Mouse (Mus musculus): Measurements from ENCODE around the gene Pdlim5.
"Not testable (repeated sequence)": the region's sequence is repeated elsewhere in the genome, so short reads cannot be mapped to it uniquely, and the experiment has no call there.

Gene Pdlim5

DNA sequence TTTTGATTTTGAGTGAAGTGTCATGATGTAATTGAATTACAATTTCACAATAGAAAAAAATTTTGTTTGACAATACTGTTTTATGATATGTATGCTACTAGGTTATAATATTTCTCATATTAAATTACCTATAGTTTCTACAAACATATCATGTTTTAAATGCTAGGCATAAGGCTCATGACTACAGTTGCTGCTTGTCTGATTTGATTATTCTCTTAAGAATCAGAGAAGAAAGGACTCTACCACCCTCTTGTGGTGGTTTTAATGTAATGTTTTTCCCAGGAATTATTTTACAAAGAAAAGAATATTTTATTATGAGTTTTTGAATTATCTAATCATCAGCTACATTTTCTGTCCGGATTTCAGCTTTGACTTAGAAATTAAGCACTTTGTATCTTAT, 120.5 kb downstream of the Pdlim5 start:
- peak; percentile 63 for DNase-seq (ENCODE audit: low spot score)

DNA sequence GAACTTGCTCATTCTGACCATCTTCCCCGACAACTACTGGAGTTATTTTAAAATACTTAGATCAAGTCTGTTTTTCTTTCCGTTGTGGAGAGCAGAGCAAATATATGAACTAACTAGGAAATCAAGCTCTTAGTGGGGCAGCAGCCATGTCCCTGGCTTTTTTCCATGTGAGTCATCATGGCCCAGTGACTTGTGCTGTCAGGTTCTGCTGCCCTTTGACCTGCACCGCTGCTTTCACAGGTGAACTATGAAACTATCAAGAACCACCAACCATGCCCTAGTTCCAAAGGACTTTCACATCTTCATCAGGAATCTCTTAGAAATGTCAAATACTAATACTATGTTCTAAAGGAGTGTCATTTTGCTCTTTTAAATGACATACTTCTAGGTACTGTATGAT, 121.0 kb downstream of the Pdlim5 start:
- no peak for DNase-seq (ENCODE audit: low spot score)

- DNase-seq (ENCODE audit: low spot score) = no peak
These were observed 122.2 kb downstream of the Pdlim5 start for GRCm38 (mm10) chr3:142273265-142273664.

DNA sequence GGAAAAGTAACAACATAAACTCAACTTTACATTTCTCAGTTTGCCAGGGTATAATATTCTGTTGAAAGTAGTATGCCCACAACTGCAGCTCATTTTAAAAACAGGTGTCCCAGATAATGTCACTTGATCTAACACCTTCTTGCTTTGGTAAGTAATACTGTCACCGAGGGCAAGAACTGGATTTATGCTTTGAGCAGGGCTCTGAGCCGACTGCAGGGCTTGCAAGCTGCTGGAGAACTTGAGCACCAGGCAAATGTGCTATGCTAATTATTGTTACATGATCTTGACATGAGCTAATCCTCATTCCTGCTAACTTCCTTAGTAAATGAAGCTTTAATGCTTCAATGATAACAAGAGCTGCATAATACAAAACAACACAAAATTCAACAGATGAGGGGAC, 139.1 kb downstream of the Pdlim5 start:
- DNase-seq (ENCODE audit: low spot score) = no peak

- DNase-seq (ENCODE audit: low spot score) = no peak
These were observed 143.4 kb downstream of the Pdlim5 start for GRCm38 (mm10) chr3:142252086-142252485.

- DNase-seq (ENCODE audit: low spot score) = no peak
These were observed 146.0 kb downstream of the Pdlim5 start for GRCm38 (mm10) chr3:142249458-142249857.

GRCm38 (mm10) chr3:142243263-142243662, 152.2 kb downstream of the Pdlim5 start:
- no peak for DNase-seq (ENCODE audit: low spot score)

- no peak for DNase-seq (ENCODE audit: low spot score)
These were observed 156.2 kb downstream of the Pdlim5 start for GRCm38 (mm10) chr3:142239298-142239697.

GRCm38 (mm10) chr3:142238260-142239046, 157.0 kb downstream of the Pdlim5 start:
- DNase-seq (ENCODE audit: low spot score) = no peak

DNA sequence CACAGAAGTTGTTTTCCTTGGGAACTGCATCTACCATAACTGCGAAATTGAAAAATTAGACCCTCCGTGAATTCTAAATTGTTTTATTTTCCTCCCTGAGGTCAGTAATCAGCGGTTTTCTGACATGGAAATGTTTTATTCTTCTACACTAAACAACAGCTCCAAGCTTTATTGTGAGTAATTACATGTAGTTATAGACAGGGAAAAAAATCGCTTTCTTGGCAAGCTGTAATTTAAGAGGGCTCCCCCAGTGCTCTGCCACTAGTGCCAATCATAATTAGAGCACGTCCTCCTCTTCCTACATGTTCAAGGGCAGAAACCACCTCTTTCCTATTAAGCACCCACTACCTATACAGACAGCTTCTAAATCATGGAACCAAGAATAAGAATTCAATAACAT, 157.9 kb downstream of the Pdlim5 start:
- DNase-seq (ENCODE audit: low spot score) = no peak

GRCm38 (mm10) chr3:142233606-142234465, 161.7 kb downstream of the Pdlim5 start:
- DNase-seq (ENCODE audit: low spot score) = no peak

DNA sequence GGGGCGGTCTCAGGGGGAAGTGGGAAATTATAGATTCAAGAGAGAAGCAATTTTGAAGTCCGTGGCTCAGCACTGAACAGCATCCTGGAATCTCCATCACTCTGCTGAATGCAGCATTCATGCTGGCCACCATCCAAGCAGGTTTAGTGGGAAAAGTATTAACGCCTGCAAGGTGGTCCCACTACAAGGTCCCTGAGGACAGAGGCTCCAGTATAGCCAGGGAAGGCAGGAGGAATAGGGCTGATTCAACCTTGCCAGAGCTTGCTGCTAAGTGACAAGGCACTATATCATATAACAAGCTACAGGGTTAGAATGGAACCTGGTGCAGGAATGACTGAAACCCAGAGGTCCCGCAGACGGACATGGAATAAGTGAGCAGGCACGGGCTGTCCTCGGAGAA, 166.8 kb downstream of the Pdlim5 start:
- no peak for DNase-seq (ENCODE audit: low spot score)

DNA sequence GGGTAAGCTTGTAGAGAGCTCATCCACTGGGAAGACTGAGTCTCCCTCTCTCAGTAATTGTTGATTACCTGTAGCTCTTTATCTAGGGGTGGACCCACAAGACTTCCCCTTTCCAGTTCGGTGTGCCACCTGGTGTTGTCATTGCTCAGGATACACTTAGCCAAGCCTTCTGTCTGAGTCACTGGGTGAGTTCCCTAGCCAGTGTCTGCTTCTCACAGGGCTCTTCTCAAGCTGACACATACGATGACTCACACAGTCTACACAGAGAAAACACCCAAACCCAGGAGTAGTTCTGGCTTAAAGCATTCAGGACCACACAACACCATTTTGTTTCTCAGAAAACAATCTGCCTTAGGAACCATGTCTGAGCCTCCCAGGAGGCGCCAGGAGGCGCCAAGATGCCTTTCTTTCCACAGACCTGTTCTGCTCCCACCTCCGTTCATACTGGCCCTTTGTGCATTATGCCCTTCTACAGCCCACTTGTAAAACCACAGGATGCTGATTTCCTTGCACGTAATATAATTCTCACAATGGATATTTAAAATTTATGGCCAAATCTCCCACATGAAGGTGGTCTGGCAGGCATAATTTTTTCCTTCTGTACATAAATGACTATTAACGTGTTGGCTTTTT, 172.9 kb downstream of the Pdlim5 start:
- no peak for DNase-seq (ENCODE audit: low spot score)

- no peak for DNase-seq (ENCODE audit: low spot score)
These were observed 175.6 kb downstream of the Pdlim5 start for GRCm38 (mm10) chr3:142219910-142220309.

GRCm38 (mm10) chr3:142212821-142213220, 182.7 kb downstream of the Pdlim5 start:
- peak; percentile 58 for DNase-seq (ENCODE audit: low spot score)

DNA sequence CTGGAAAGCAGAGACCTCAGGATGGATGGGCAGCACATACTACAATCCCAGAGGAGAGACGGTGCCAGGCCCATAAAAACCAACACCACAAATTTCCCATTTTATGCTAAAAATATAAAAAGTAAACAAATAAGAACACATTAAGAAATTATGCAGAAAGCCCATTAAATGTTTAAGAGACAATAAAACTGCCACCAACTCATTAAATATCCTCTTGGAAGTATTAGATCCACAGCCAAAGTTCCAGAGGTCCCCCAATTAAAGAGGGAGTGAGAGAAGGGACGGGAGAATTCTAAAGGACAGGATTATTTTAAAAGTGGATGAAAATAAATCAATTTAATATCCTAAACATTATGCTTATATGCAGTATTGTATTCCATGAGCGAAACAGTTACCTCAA, 183.3 kb downstream of the Pdlim5 start:
- DNase-seq (ENCODE audit: low spot score) = no peak

GRCm38 (mm10) chr3:142209981-142210380, 185.5 kb downstream of the Pdlim5 start:
- DNase-seq (ENCODE audit: low spot score) = no peak

DNA sequence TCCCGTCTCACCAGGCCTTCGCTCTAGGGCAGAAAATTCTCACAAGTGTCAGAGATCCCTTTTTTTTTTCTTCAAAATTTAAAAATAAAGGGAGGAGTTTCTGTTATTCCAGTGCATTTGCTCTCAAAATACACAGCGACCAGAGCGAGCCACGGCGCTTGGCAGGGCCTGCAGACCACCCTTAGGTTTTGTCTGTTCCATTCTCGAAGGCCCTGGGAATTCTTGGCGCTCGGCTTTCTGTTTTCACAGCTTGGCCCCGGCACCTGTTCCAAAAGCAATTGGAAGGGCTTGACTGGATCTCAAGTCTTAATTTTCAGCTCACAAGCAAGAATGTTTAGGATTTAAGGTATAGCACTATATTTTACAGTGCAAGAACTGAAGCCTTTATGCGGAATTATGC, 186.4 kb downstream of the Pdlim5 start:
- no peak for DNase-seq (ENCODE audit: low spot score)

GRCm38 (mm10) chr3:142207488-142207887, 188.0 kb downstream of the Pdlim5 start:
- DNase-seq (ENCODE audit: low spot score) = no peak

GRCm38 (mm10) chr3:142206316-142206715, 189.2 kb downstream of the Pdlim5 start:
- no peak for DNase-seq (ENCODE audit: low spot score)

DNA sequence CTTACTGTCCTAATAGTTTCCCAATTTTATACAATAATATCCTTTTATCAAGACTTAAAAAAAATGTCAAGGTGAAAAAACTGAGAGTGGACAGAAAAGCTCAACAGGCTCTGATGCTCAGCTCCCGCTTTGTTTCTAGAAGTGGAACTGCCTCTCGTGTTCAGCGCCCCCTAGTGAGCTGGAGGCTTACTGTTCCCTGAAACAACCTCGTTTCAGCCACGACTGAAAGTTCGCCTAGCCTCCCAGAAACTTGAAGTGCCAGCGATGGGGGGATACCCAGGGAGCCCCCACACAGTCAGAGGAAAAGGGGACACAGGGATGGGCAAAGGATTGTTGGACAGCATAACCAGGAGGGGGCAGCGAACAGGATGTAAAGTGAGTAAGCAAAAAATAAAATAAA, 199.4 kb downstream of the Pdlim5 start:
- DNase-seq (ENCODE audit: low spot score) = no peak

GRCm38 (mm10) chr3:142191627-142192026, 203.9 kb downstream of the Pdlim5 start:
- not testable (repeated sequence) for DNase-seq (ENCODE audit: low spot score)

Data from embryo, embryonic 10 days (tissue).